Mouse (Mus musculus): ENCODE measurements around the gene Styx. TPM values are rescaled to one million over a fixed set of nuclear protein-coding genes. Genes with fewer than 3 reads are reported as not detected.

The Styx gene
- total RNA-seq, 2 experiments from 2014 or later: 47.3 to 62.4 TPM

- no peak for DNase-seq
These were observed 88.5 kb downstream of the Styx start for GRCm38 (mm10) chr14:45439387-45439786.

- no peak for DNase-seq
These were observed 90.4 kb downstream of the Styx start for GRCm38 (mm10) chr14:45441291-45441690.

- no peak for DNase-seq
These were observed 92.1 kb downstream of the Styx start for GRCm38 (mm10) chr14:45442781-45443560.

GRCm38 (mm10) chr14:45444870-45445269, 94.0 kb downstream of the Styx start:
- DNase-seq: no peak

GRCm38 (mm10) chr14:45445445-45445844, 94.6 kb downstream of the Styx start:
- DNase-seq: no peak

GRCm38 (mm10) chr14:45446777-45447176, 95.9 kb downstream of the Styx start:
- no peak for DNase-seq

- DNase-seq: no peak
These were observed 100.2 kb downstream of the Styx start for GRCm38 (mm10) chr14:45451090-45451489.

GRCm38 (mm10) chr14:45452148-45452547, 101.3 kb downstream of the Styx start:
- no peak for DNase-seq

- DNase-seq: no peak
These were observed 102.1 kb downstream of the Styx start for GRCm38 (mm10) chr14:45452861-45453512.

GRCm38 (mm10) chr14:45453538-45454233, 102.8 kb downstream of the Styx start:
- no peak for DNase-seq

- DNase-seq: no peak
These were observed 105.0 kb downstream of the Styx start for GRCm38 (mm10) chr14:45455651-45456501.

- DNase-seq: no peak
These were observed 105.6 kb downstream of the Styx start for GRCm38 (mm10) chr14:45456502-45456846.

GRCm38 (mm10) chr14:45457003-45457402, 106.1 kb downstream of the Styx start:
- DNase-seq: no peak

GRCm38 (mm10) chr14:45459877-45460276, 109.0 kb downstream of the Styx start:
- no peak for DNase-seq

- DNase-seq: no peak
These were observed 109.6 kb downstream of the Styx start for GRCm38 (mm10) chr14:45460491-45460890.

GRCm38 (mm10) chr14:45461945-45462344, 111.1 kb downstream of the Styx start:
- no peak for DNase-seq

GRCm38 (mm10) chr14:45462374-45462773, 111.5 kb downstream of the Styx start:
- no peak for DNase-seq

GRCm38 (mm10) chr14:45462875-45463475, 112.1 kb downstream of the Styx start:
- no peak for DNase-seq

- no peak for DNase-seq
These were observed 112.7 kb downstream of the Styx start for GRCm38 (mm10) chr14:45463599-45463998.

- no peak for DNase-seq
These were observed 113.4 kb downstream of the Styx start for GRCm38 (mm10) chr14:45464036-45465035.
